Mouse (Mus musculus) small intestine, adult 2 months (tissue): Measurements from ENCODE around the gene Tnfsf9. TPM values are rescaled to one million over a fixed set of nuclear protein-coding genes. Genes with fewer than 3 reads are reported as not detected.

Experiments used
- H3K27ac ChIP-seq: fragments of 200-500 bp; 2 replicates; pipeline ENCODE4 v1.5.1; 2012; ENCODE audit warnings: low read depth, low read length, control low read depth, inconsistent platforms; ENCODE audit not compliant: insufficient read depth
- H3K27me3 ChIP-seq: fragments of 200-500 bp; 2 replicates; pipeline ENCODE4 v1.6.1; 2012; ENCODE audit warnings: mild to moderate bottlenecking, moderate library complexity, low read length, inconsistent platforms; ENCODE audit not compliant: control insufficient read depth, insufficient read depth
- H3K36me3 ChIP-seq: fragments of 200-500 bp; 2 replicates; pipeline ENCODE4 v1.6.1; 2012; ENCODE audit warnings: mild to moderate bottlenecking, low read length, control low read depth, inconsistent platforms; ENCODE audit not compliant: control insufficient read depth, insufficient read depth
- H3K4me1 ChIP-seq: fragments of 200-500 bp; 2 replicates; pipeline ENCODE4 v1.6.1; 2012; ENCODE audit warnings: low read length, inconsistent platforms, mixed read lengths; ENCODE audit not compliant: control insufficient read depth, insufficient read depth, insufficient read length
- H3K4me3 ChIP-seq: fragments of 200-500 bp; 2 replicates; pipeline ENCODE4 v1.5.1; 2012; ENCODE audit warnings: low read depth, mild to moderate bottlenecking, control low read depth, inconsistent platforms, low read length, moderate library complexity
- CTCF ChIP-seq: fragments of 200-500 bp; IDR thresholded peaks from 2 replicates; pipeline ENCODE4 v1.5.1; 2012; ENCODE audit warnings: low read depth, mild to moderate bottlenecking, control low read depth, inconsistent platforms, low read length, moderate library complexity, mixed read lengths; ENCODE audit not compliant: insufficient replicate concordance, insufficient read length; ENCODE audit errors: extremely low read depth
- POLR2A ChIP-seq: fragments of 200-500 bp; IDR thresholded peaks from 2 replicates; pipeline ENCODE4 v1.6.1; 2012; ENCODE audit warnings: low read depth, mild to moderate bottlenecking, control low read depth, inconsistent platforms, low read length, moderate library complexity
- WGBS: fragments of 180-500 bp; shearing (Covaris S2); methylation state at CpG from one replicate; pipeline ENCODE4 v1.1.7; 2018; 5-methylcytosine and 5-hydroxymethylcytosine counted together
- polyA plus RNA-seq: library from polyadenylated mRNA; depleted of rRNA; stranded (reverse); fragments of >200 nt; gene quantifications from 2 replicates; pipeline ENCODE4 v1.2.3, GENCODE M21; 2012

Tnfsf9 gene
- polyA plus RNA-seq, 1 experiment: 2.6 TPM

- H3K4me1 ChIP-seq: no peaks in the 10 kb centered on the region; the same call in 1 of the 2 replicates
- no peak overlapping the region for H3K27ac ChIP-seq
- H3K36me3 ChIP-seq: no peaks in the 10 kb centered on the region
- WGBS: 59% methylated on average over 3 of the region's 3 CpGs
- TF ChIP-seq CTCF (no peak), POLR2A (no peak)
- no peaks in the 10 kb centered on the region for H3K27me3 ChIP-seq
- no peak overlapping the region for H3K4me3 ChIP-seq
Measured at GRCm38 (mm10) chr17:57079919-57080318, 25.2 kb upstream of the Tnfsf9 start.

- H3K27ac ChIP-seq: no peak overlapping the region
- WGBS: 91% methylated on average over 31 of the region's 31 CpGs
- no peak for TF ChIP-seq POLR2A
- TF ChIP-seq CTCF: no peak
- H3K36me3 ChIP-seq: no peaks in the 10 kb centered on the region
- no peaks in the 10 kb centered on the region; the same call in 1 of the 2 replicates for H3K4me1 ChIP-seq
- H3K27me3 ChIP-seq: no peaks in the 10 kb centered on the region
- no peak overlapping the region for H3K4me3 ChIP-seq
Measured at GRCm38 (mm10) chr17:57081234-57081842, 23.8 kb upstream of the Tnfsf9 start.

GRCm38 (mm10) chr17:57082481-57082880, 22.6 kb upstream of the Tnfsf9 start:
- Histone ChIP-seq H3K36me3 (no peaks in the 10 kb centered on the region), H3K27ac (no peak overlapping the region), H3K4me1 (peaks cover 6% of the 10 kb centered on the region), H3K4me3 (no peak overlapping the region), H3K27me3 (no peaks in the 10 kb centered on the region)
- 74% methylated on average over 5 of the region's 5 CpGs for WGBS
- TF ChIP-seq CTCF (no peak), POLR2A (no peak)

- no peaks in the 10 kb centered on the region for H3K36me3 ChIP-seq
- no peak overlapping the region for H3K27ac ChIP-seq
- no peak for TF ChIP-seq CTCF
- TF ChIP-seq POLR2A: no peak
- H3K4me3 ChIP-seq: no peak overlapping the region
- H3K4me1 ChIP-seq: peaks cover 7% of the 10 kb centered on the region; the same call in 1 of the 2 replicates
- peaks cover 6% of the 10 kb centered on the region; the same call in 1 of the 2 replicates for H3K27me3 ChIP-seq
- 71% methylated on average over 11 of the region's 11 CpGs for WGBS
Measured at GRCm38 (mm10) chr17:57085970-57086757, 19.0 kb upstream of the Tnfsf9 start.

- H3K4me3 ChIP-seq: peak within 1 kb of the TSS; percentile 52
- 7% methylated on average over 31 of the region's 31 CpGs for WGBS
- peaks cover 7% of the 10 kb centered on the region; the same call in 1 of the 2 replicates for H3K4me1 ChIP-seq
- peaks cover 6% of the 10 kb centered on the region; the same call in 1 of the 2 replicates for H3K27me3 ChIP-seq
- no peak within 1 kb of the TSS for H3K27ac ChIP-seq
- no peaks in the 10 kb centered on the region for H3K36me3 ChIP-seq
- TF ChIP-seq POLR2A: no peak
- no peak for TF ChIP-seq CTCF
Measured at GRCm38 (mm10) chr17:57087049-57087832, 17.9 kb upstream of the Tnfsf9 start, which contains the start of gene Tubb4a. Tubb4a (minus strand) TSS chr17:57087782.

GRCm38 (mm10) chr17:57094222-57094621, 10.9 kb upstream of the Tnfsf9 start:
- no peaks in the 10 kb centered on the region for H3K36me3 ChIP-seq
- TF ChIP-seq POLR2A (no peak), CTCF (no peak)
- no peaks in the 10 kb centered on the region for H3K27me3 ChIP-seq
- WGBS: 75% methylated on average over 3 of the region's 3 CpGs
- H3K4me1 ChIP-seq: peaks cover 8% of the 10 kb centered on the region; the same call in 1 of the 2 replicates
- H3K4me3 ChIP-seq: no peak overlapping the region
- H3K27ac ChIP-seq: peak overlapping the region; percentile 74
